Mouse (Mus musculus) liver, embryonic 13.5 days (tissue): ENCODE results near the gene Apbb2. TPM values are rescaled to one million over a fixed set of nuclear protein-coding genes. Genes with fewer than 3 reads are reported as not detected.

Experiments
- ATAC-seq: fragments of 200-750 bp; cut with Nextera tagmentation; 2 replicates; pipeline ENCODE4 v1.8.0; 2017; ENCODE audit warnings: low read depth, mild to moderate bottlenecking, moderate number of reproducible peaks, moderate library complexity
- DNase-seq: peaks from one replicate; pipeline ENCODE4 v3.0.0; 2022
- H3K27ac ChIP-seq: fragments of 300-500 bp; sonication (generic); 2 replicates; pipeline ENCODE4 v1.5.1; 2015; ENCODE audit warnings: moderate library complexity, mild to moderate bottlenecking, inconsistent platforms
- H3K27me3 ChIP-seq: fragments of 300-500 bp; sonication (generic); 2 replicates; pipeline ENCODE4 v1.6.1; 2015; ENCODE audit warnings: mild to moderate bottlenecking, inconsistent platforms
- H3K36me3 ChIP-seq: fragments of 300-500 bp; sonication (generic); 2 replicates; pipeline ENCODE4 v1.6.1; 2015; ENCODE audit warnings: mild to moderate bottlenecking, inconsistent platforms
- H3K4me1 ChIP-seq: fragments of 300-500 bp; sonication (generic); replicated peaks from 2 replicates; pipeline ENCODE4 v1.6.1; 2015; ENCODE audit warnings: inconsistent platforms
- H3K4me2 ChIP-seq: fragments of 300-500 bp; sonication (generic); 2 replicates; pipeline ENCODE4 v1.6.1; 2015; ENCODE audit warnings: inconsistent platforms, mild to moderate bottlenecking, moderate library complexity
- H3K4me3 ChIP-seq: fragments of 300-500 bp; sonication (generic); replicated peaks from 2 replicates; pipeline ENCODE4 v1.5.1; 2015; ENCODE audit warnings: mild to moderate bottlenecking, inconsistent platforms
- H3K9ac ChIP-seq: fragments of 300-500 bp; sonication (generic); 2 replicates; pipeline ENCODE4 v1.6.1; 2015; ENCODE audit warnings: mild to moderate bottlenecking, inconsistent platforms
- H3K9me3 ChIP-seq: fragments of 300-500 bp; sonication (generic); replicated peaks from 2 replicates; pipeline ENCODE4 v1.6.1; 2016; ENCODE audit warnings: inconsistent platforms
- WGBS: fragments of 180-500 bp; shearing (Covaris S2); methylation state at CpG from one replicate; pipeline ENCODE4 v1.1.7; 2015; ENCODE audit not compliant: insufficient replicate concordance; 5-methylcytosine and 5-hydroxymethylcytosine counted together
- polyA plus RNA-seq: library from polyadenylated mRNA; unstranded; fragments of >200 nt; fragmentation: Nextera tagmentation; extraction: Ambion mirVana; gene quantifications from 2 replicates; pipeline ENCODE4 v1.2.1, GENCODE M21; 2015

Apbb2 gene
- polyA plus RNA-seq, 1 experiment from 2014 or later = 4.3 TPM

DNA sequence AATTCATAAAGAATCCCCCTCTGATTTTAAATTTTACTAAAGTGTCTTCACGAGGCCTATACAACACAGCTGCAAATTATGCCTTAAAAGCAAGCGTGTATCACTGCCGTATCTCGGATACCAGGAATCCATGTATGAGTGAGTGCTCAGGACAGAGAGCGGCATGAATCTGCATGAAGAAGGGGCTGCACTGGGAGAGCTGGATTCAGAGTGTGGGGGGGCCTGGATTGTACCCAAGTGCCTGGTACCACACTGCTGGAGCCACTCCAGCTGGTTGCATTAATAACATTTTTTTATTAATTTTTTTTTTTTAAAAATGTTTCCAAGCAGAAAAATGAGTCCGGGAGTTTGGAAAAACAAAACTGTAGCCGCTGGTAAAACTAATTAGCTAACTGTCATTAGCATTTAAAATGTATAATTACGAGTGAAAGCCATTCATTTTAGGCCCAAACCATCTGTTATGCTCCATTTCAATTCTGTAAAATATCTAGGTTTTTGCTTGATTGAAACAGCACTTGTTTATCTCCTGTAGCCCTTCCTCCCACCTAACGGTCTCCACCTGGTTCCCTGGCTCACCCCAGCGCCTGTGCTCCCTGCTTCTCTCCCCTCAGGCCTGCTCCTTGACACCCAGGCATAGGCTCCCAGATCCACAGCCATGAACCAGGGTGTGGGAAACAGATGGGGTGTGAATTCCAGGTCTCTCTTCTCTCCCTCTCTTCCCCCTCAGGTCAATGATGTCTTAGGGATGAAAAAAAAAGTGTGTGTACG lies 314.1 kb downstream of the Apbb2 start:
- H3K4me3 ChIP-seq = no peak overlapping the region
- H3K4me1 ChIP-seq = no peaks in the 10 kb centered on the region
- 69% methylated on average over 11 of the region's 11 CpGs for WGBS
- ATAC-seq (no peak), DNase-seq (no peak)
- H3K9me3 ChIP-seq = no peaks in the 10 kb centered on the region
- H3K27ac ChIP-seq = no peak overlapping the region
- no peak overlapping the region for H3K9ac ChIP-seq
- H3K27me3 ChIP-seq = no peaks in the 10 kb centered on the region
- 0 out of 2 replicates have a peak, but pooled peaks cover 3% of the 10 kb centered on the region for H3K36me3 ChIP-seq
- no peak overlapping the region for H3K4me2 ChIP-seq

DNA sequence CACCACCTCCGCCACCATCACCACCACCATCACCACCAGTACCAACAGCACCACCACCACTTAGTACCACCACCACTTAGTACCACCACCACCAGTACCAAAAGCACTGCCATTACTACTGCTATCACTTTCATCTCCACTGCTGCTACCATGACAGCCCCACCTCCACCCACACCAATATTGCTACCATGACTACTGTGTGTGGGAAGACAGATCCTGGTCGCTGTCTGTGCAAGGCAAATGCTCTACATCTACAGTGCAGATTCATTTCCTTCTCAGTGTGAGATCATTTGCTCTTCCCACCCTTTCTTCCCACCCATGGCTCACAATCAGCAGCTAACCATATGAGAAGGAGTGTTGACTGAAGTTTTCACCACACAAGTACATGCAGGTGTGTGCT lies 315.7 kb downstream of the Apbb2 start:
- Histone ChIP-seq H3K9me3 (no peaks in the 10 kb centered on the region), H3K9ac (no peak overlapping the region), H3K27ac (no peak overlapping the region), H3K36me3 (0 out of 2 replicates have a peak, but pooled peaks cover 3% of the 10 kb centered on the region), H3K4me2 (no peak overlapping the region), H3K4me1 (no peaks in the 10 kb centered on the region), H3K27me3 (no peaks in the 10 kb centered on the region), H3K4me3 (no peak overlapping the region)
- WGBS = 78% methylated on average over 2 of the region's 2 CpGs
- ATAC-seq (no peak), DNase-seq (no peak)

DNA sequence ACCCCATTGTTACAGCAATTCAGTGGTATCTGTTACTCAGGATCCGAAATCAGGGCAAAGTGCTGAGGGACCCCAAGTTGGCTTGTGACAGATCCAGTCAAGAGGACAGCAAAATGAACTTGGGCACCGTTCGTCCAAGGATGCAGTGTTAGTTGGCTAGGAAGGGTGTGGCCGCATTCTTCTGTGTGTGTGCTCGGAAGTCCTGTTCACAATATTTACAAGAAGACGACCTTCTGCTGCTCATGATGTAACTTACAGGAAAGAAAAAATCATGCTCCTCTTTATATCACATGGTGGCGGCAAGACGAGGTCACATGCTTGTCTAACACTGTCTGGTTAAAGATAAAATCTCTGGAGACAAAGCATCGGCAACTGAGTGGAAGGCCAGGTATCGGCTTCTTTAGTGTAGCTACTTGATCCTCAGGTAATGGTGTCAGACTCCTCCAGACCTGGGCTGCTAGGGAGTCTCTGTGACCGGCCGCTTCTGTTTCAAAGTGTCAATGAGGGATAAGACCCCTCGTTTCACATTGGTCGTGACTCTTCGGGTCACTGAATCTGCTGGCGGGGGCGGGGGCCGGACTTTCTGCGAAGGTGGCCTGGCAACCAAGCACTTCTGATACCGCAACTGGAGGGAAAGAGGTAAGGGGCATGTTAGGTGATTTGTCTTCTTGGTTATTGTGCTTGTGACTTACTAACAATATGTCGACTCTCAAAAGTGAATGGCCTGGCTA lies 316.3 kb downstream of the Apbb2 start:
- WGBS = 81% methylated on average over 21 of the region's 21 CpGs
- H3K9ac ChIP-seq = no peak overlapping the region
- no peaks in the 10 kb centered on the region for H3K4me1 ChIP-seq
- ATAC-seq (no peak), DNase-seq (no peak)
- no peaks in the 10 kb centered on the region for H3K27me3 ChIP-seq
- no peak overlapping the region for H3K27ac ChIP-seq
- no peak overlapping the region for H3K4me3 ChIP-seq
- H3K36me3 ChIP-seq = 0 out of 2 replicates have a peak, but pooled peaks cover 3% of the 10 kb centered on the region
- no peaks in the 10 kb centered on the region for H3K9me3 ChIP-seq
- no peak overlapping the region for H3K4me2 ChIP-seq

DNA sequence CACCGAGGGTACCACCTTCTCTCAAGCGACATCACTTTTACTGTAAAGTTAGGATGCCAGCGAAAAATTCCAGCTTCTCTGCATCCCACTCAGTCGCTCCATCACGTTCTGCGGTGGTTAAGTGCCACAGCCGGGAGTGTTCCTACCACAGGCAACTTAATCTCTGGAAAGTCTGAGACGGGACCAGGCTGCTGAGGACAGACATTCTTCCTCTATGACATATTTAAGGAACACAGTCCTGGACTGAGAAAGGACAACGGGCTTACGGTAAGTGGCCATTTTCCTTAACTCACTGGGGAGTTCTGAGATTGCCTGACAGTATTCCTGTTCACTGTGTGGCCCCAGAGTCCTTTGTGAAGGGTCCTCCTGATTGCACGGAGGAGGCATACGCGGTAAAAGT lies 318.0 kb downstream of the Apbb2 start:
- WGBS = 80% methylated on average over 13 of the region's 13 CpGs
- ATAC-seq (no peak), DNase-seq (no peak)
- no peak overlapping the region for H3K27ac ChIP-seq
- H3K4me3 ChIP-seq = no peak overlapping the region
- 0 out of 2 replicates have a peak, but pooled peaks cover 3% of the 10 kb centered on the region for H3K36me3 ChIP-seq
- no peak overlapping the region for H3K4me2 ChIP-seq
- H3K4me1 ChIP-seq = no peaks in the 10 kb centered on the region
- no peaks in the 10 kb centered on the region for H3K27me3 ChIP-seq
- H3K9ac ChIP-seq = no peak overlapping the region
- no peaks in the 10 kb centered on the region for H3K9me3 ChIP-seq

DNA sequence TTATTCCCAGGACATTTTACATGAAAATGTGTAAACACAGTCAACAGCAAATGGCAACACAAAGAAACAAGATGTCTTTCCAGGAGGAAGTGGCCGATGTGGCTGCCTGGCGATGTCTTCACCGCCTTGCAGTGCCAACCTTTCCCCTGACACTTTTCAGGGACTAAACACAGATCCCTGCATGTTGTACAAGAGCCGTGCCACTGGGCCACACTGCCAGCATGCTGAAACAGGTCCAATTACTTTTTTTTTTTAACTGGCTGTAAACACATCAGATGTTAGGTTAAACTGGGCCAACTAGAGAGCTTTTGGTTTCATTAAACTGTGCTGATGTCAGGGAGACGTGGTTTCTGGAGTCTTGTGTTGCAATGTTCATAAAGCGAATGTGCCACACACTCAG lies 319.7 kb downstream of the Apbb2 start:
- Histone ChIP-seq H3K27me3 (no peaks in the 10 kb centered on the region), H3K9ac (no peak overlapping the region), H3K4me1 (no peaks in the 10 kb centered on the region), H3K27ac (no peak overlapping the region), H3K9me3 (no peaks in the 10 kb centered on the region), H3K4me2 (no peak overlapping the region), H3K4me3 (no peak overlapping the region), H3K36me3 (0 out of 2 replicates have a peak, but pooled peaks cover 3% of the 10 kb centered on the region)
- ATAC-seq (no peak), DNase-seq (no peak)
- 76% methylated on average over 6 of the region's 6 CpGs for WGBS

DNA sequence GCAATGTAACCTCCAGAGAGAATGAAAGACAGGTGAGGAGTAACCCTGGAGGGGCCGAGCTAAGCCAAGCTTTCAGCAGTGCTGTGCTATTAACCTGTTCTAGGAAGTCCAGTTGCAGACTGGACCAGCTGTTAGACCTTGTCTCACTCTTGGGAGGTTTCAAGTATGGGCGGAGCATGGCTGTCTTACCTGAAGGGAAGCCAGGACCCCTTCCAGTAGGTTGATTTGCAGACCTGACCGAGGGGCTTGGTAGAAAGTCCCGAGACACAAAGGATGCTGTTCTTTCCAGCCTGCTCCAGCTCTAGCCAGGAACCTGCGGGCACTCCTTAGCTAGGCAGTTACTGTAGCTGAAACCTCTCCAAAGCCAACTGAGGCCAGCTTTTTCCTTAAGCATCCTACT lies 322.5 kb downstream of the Apbb2 start:
- Histone ChIP-seq H3K9me3 (no peaks in the 10 kb centered on the region), H3K27ac (no peak overlapping the region), H3K4me2 (no peak overlapping the region), H3K9ac (no peak overlapping the region), H3K4me1 (no peaks in the 10 kb centered on the region), H3K27me3 (no peaks in the 10 kb centered on the region), H3K36me3 (no peaks in the 10 kb centered on the region), H3K4me3 (no peak overlapping the region)
- 81% methylated on average over 5 of the region's 5 CpGs for WGBS
- DNase-seq (no peak), ATAC-seq (no peak)

DNA sequence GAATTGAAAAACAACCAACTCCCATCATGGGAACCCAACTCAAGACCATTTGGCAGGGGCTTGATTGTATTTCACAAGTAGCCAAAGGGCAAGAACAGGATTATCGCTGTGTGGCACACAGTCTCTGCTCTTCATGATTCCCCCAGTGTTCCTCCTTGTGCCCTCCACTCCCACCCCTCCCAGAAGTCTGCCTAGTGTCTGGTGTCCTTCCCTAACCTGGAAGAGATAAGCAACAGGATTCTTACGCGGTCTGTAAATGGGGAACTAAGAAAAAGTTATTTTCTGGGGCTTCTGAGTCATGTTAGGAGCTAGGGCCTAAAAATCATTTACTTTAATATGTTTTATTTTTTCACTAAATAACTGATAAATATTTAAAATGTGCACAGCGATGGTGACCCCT lies 323.6 kb downstream of the Apbb2 start:
- Histone ChIP-seq H3K9me3 (no peaks in the 10 kb centered on the region), H3K27ac (no peak overlapping the region), H3K4me3 (no peak overlapping the region), H3K9ac (no peak overlapping the region), H3K27me3 (no peaks in the 10 kb centered on the region), H3K4me1 (no peaks in the 10 kb centered on the region), H3K4me2 (no peak overlapping the region), H3K36me3 (no peaks in the 10 kb centered on the region)
- WGBS = 62% methylated on average over 4 of the region's 4 CpGs
- ATAC-seq = no peak
- no peak for DNase-seq

DNA sequence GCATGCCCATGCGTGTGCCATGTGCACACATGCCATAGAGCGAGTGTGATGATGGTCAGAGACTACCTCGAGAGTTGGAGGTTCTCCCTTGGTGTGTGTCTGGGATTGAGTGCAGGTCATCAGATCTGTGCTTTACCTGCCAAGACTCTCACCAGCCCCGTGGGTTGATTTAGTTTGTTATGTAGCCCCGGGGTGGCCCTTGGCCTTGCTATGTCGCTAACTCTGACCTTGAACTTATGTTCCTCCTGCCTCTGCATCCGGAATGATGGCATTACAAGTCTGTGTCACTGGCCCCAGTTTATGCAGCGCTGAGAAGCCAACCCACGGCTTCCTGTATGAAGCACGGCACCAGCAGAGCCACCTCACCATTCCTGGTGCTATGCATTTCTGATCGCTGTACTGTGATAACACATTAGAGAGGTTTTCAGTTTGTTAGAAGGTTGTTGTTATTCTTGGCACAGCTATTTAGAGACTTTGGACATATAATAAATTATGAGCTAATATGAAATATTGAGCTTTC lies 324.4 kb downstream of the Apbb2 start:
- WGBS = 53% methylated on average over 11 of the region's 11 CpGs
- Histone ChIP-seq H3K27ac (no peak overlapping the region), H3K4me3 (no peak overlapping the region), H3K36me3 (no peaks in the 10 kb centered on the region), H3K27me3 (no peaks in the 10 kb centered on the region), H3K4me2 (no peak overlapping the region), H3K9ac (no peak overlapping the region), H3K4me1 (no peaks in the 10 kb centered on the region), H3K9me3 (no peaks in the 10 kb centered on the region)
- no peak for DNase-seq
- ATAC-seq = no peak

DNA sequence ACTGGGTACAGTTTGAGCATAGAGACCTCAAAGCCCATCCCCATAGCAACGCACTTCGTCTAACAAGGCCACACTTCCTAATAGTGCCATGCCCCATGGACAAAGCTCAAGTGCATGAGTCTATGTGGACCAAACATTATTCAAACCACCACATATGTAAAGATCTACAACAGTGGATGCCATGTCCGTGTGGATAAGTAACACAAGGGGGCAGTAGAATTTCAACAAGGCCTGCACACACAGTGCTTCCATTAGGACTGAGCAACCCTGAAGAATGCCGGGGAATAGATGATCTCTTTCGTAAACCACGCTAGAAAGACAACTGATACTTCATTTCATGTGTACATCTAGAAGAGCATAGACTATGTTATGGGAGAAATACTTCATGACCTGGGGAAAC lies 337.8 kb downstream of the Apbb2 start:
- DNase-seq (no peak), ATAC-seq (no peak)
- Histone ChIP-seq H3K27me3 (no peaks in the 10 kb centered on the region), H3K9me3 (no peaks in the 10 kb centered on the region), H3K9ac (no peak overlapping the region), H3K4me2 (no peak overlapping the region), H3K4me3 (no peak overlapping the region), H3K4me1 (no peaks in the 10 kb centered on the region), H3K27ac (no peak overlapping the region), H3K36me3 (no peaks in the 10 kb centered on the region)
- WGBS = 71% methylated on average over 6 of the region's 6 CpGs

DNA sequence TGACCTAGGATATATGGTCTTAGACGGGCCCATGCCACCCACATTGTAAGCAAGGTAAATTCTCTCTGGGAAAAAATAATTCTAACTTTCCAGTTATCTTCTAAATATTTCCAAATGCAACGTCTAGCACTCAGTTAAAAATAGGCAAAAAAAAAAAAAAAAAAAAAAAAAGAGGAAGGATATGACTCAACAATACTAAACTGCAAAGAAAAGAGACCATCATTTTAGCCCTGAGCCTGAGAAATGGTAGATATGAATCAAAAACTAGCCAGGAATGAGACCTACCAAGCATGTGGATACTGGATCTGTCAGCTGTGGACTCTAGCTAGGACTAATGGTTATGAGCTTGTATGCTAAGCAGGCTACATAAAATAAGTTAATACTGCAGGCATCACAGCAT lies 338.9 kb downstream of the Apbb2 start:
- Histone ChIP-seq H3K9me3 (no peaks in the 10 kb centered on the region), H3K27ac (no peak overlapping the region), H3K4me3 (no peak overlapping the region), H3K4me1 (no peaks in the 10 kb centered on the region), H3K4me2 (no peak overlapping the region), H3K36me3 (no peaks in the 10 kb centered on the region), H3K9ac (no peak overlapping the region), H3K27me3 (no peaks in the 10 kb centered on the region)
- ATAC-seq (no peak), DNase-seq (no peak)
- WGBS = 37% methylated on average over 2 of the region's 2 CpGs

DNA sequence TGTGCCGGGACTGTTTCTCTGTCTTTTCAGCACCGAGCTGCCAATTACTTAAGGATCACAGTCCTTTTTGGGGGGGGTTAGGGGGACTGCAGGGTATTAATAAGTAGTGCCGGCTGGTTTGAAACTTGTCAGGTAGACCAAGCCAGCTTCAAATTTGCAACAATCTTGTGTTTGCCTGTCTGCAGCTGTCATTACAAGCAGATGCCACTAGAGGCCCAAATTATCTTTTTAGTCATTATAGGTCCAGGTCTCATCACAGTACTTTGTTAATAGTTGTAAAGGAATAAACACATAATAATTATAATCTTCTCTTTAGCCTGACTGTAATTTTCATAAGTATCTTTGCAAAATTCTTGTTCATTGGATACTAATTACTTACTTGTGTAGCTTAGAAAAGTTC lies 344.2 kb downstream of the Apbb2 start:
- no peaks in the 10 kb centered on the region for H3K4me1 ChIP-seq
- no peaks in the 10 kb centered on the region for H3K27me3 ChIP-seq
- 50% methylated on average over 3 of the region's 3 CpGs for WGBS
- H3K4me2 ChIP-seq = no peak overlapping the region
- H3K27ac ChIP-seq = no peak overlapping the region
- H3K9ac ChIP-seq = no peak overlapping the region
- no peaks in the 10 kb centered on the region for H3K36me3 ChIP-seq
- DNase-seq (no peak), ATAC-seq (no peak)
- no peaks in the 10 kb centered on the region for H3K9me3 ChIP-seq
- H3K4me3 ChIP-seq = no peak overlapping the region
